Mouse (Mus musculus) heart, postnatal 0 days (tissue): ENCODE measurements at regions not wholly inside any gene's neighbourhood (a gene's known extent, or its start where the extent isn't known, plus 50 kb on each side); places are given as distances from the start of the nearest gene placed in this dataset.

ENCODE experiments used
- CTCF ChIP-seq: IDR thresholded peaks from 2 replicates; pipeline ENCODE4 v1.5.1; 2016; ENCODE audit warnings: antibody characterized with exemption, control low read depth, low read depth
- EP300 ChIP-seq: IDR thresholded peaks from 2 replicates; pipeline ENCODE4 v1.6.1; 2016; ENCODE audit warnings: antibody characterized with exemption, low read depth

DNA sequence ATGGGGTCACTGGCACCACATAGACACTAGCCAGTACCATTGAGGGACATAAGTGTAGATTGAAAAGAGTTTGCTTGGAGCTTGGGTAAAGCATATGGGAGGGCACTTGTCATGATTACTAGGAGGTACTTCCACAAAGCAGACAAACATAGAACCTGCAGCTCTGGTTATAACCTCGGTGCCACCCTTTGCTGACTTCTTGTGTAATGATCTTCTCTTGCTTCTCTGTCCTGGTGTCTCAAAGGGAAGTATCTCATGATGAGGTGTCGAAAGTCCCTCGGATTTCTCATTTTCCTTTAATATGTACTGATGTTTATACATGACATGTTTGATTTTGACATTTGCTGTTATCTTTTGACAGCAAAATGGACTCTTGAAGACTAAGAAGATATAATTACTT, 2114.5 kb downstream of the 4930444P10Rik start:
- TF ChIP-seq CTCF: no peak
- TF ChIP-seq EP300: no peak
